Comparison of ENCODE assay signal across 8 mouse cellular contexts in the genomic region with DNA sequence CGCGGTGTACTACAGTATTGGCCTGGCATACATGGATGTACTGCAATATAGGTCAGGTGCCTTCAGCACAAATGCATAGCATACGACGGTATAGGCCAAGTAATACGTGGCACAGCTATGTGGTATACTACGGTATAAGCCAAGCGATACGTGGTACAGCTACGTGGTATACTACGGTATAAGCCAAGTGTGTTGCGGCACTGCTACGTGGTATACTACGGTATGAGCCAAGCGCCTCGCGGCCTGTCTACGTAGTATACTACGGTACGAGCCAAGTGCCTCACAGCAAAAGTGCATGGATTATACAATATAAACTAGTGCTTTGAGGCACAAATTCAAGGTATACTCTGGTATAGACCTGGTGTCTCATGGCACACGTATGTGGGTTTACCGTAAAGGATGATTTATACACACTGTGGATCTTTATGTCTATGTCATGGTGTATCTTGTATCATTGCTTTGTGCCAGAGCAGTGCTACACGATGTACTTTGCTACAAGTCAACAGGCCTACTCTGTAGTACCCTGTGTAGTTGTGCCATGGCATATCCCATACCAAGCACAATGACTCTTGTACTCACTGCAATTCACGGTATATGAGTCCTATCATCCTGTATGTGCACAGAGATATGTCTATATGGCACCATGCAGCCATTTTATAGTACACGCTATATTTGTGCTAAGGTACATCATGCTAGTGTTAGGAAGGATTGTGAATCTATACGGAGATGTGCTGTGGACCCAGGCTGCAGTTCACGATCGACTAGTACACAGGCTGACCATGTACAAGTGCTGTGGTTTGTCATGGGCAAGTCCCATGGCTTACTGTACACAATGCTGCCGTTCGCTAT.
A peak's percentile ranks its signal among the peaks of the same experiment; 100 is the strongest.
DNase-seq lines count a peak whose midpoint lies in the region; ATAC-seq and TF ChIP-seq lines count a peak whose summit lies in the region.

No protein-coding gene starts in this region.

- H3K4me1 ChIP-seq in cerebellum, adult 2 months (ENCODE audit: control insufficient read depth, insufficient read depth, low read length): no peaks in the 10 kb centered on the region
- H3K4me1 ChIP-seq in G1E (ENCODE audit: insufficient read depth, low read depth, low read length): no peaks in the 10 kb centered on the region; the same call in 1 of the 2 replicates
- peaks cover 6% of the 10 kb centered on the region; the same call in 1 of the 2 replicates for H3K4me1 ChIP-seq in hindbrain, embryonic 13.5 days (replicated peaks)

- H3K27me3 ChIP-seq in cerebellum, adult 2 months (ENCODE audit: control insufficient read depth, insufficient read depth, low read length): no peaks in the 10 kb centered on the region
- peaks cover 6% of the 10 kb centered on the region; the same call in 1 of the 2 replicates for H3K27me3 ChIP-seq in G1E (ENCODE audit: insufficient read depth, low read length)
- H3K27me3 ChIP-seq in hindbrain, embryonic 13.5 days: peaks cover 28% of the 10 kb centered on the region

- H3K9me3 ChIP-seq in G1E (replicated peaks): peaks cover 88% of the 10 kb centered on the region
- peaks cover 29% of the 10 kb centered on the region for H3K9me3 ChIP-seq in hindbrain, embryonic 13.5 days

- no peaks in the 10 kb centered on the region for H3K36me3 ChIP-seq in G1E (replicated peaks)
- H3K36me3 ChIP-seq in hindbrain, embryonic 13.5 days: peaks cover 5% of the 10 kb centered on the region

- ATAC-seq in G1E (ENCODE audit: extremely low read depth, insufficient number of reproducible peaks, low FRiP score, poor library complexity, severe bottlenecking): no peak
- ATAC-seq in hindbrain, embryonic 13.5 days (ENCODE audit: low FRiP score): peak; percentile 50

- no peak overlapping the region for H3K27ac ChIP-seq in cerebellum, adult 2 months (ENCODE audit: insufficient read depth, low read length)
- H3K27ac ChIP-seq in hindbrain, embryonic 13.5 days: no peak overlapping the region

- no peak for DNase-seq in cerebellum, adult 2 months
- DNase-seq in cerebellum, adult 9-11 months: no peak
- DNase-seq in G1E (ENCODE audit: low spot score): no peak
- DNase-seq in mesoderm, embryonic 11.5 days (ENCODE audit: low read depth, low spot score): peak; percentile 71
- DNase-seq in frontal cortex, adult 2 months (ENCODE audit: extremely low spot score in 1 of 2, low spot score in 1 of 2): no peak
- no peak for DNase-seq in cerebellum, postnatal 36 days
- no peak for DNase-seq in Muller cell, postnatal 12 days (ENCODE audit: inconsistent ontology term)

- no peak overlapping the region for H3K9ac ChIP-seq in hindbrain, embryonic 13.5 days

- no peak for TF ChIP-seq POLR2A in cerebellum, adult 2 months (IDR thresholded peaks at IDR 0.05; ENCODE audit: borderline replicate concordance, insufficient read depth, low read length)

- WGBS in cerebellum, adult 2 months: 87% methylated on average over 29 of the region's 29 CpGs
- 56% methylated on average over 29 of the region's 29 CpGs for WGBS in hindbrain, embryonic 13.5 days

- peak overlapping the region; percentile 48 for H3K4me2 ChIP-seq in hindbrain, embryonic 13.5 days

- peak overlapping the region; percentile 20 for H3K4me3 ChIP-seq in cerebellum, adult 2 months (replicated peaks; ENCODE audit: insufficient read depth, low read depth, low read length)
- H3K4me3 ChIP-seq in G1E (ENCODE audit: low read depth, low read length): peak overlapping the region; percentile 47; the same call in 1 of the 2 replicates
- peak overlapping the region; percentile 31 for H3K4me3 ChIP-seq in hindbrain, embryonic 13.5 days

- TF ChIP-seq CTCF in cerebellum, adult 2 months (IDR thresholded peaks at IDR 0.05; ENCODE audit: borderline replicate concordance, insufficient read depth, low read depth, low read length): no peak
- no peak for TF ChIP-seq CTCF in G1E (IDR thresholded peaks at IDR 0.05; ENCODE audit: low read depth, low read length)
